Mouse (Mus musculus) intestine, embryonic 14.5 days (tissue): ENCODE data around the gene Gm20422. TPM values are rescaled to one million over a fixed set of nuclear protein-coding genes. Genes with fewer than 3 reads are reported as not detected.

Experiments
- ATAC-seq: fragments of 200-750 bp; cut with Nextera tagmentation; replicated peaks from 2 replicates; pipeline ENCODE4 v1.8.0; 2017; ENCODE audit warnings: low read depth, moderate number of reproducible peaks, moderate TSS enrichment, moderate library complexity; ENCODE audit not compliant: low FRiP score, low TSS enrichment
- DNase-seq: peaks from one replicate; pipeline ENCODE4 v3.0.0-alpha.2; 2018; ENCODE audit warnings: low spot score
- H3K27ac ChIP-seq: fragments of 300-500 bp; sonication (generic); 2 replicates; pipeline ENCODE4 v1.5.1; 2014; ENCODE audit warnings: low read depth, mild to moderate bottlenecking, control low read depth
- H3K27me3 ChIP-seq: fragments of 300-500 bp; sonication (generic); replicated peaks from 2 replicates; pipeline ENCODE4 v1.6.1; 2014; ENCODE audit warnings: low read length, control low read depth; ENCODE audit not compliant: control insufficient read depth, insufficient read depth
- H3K36me3 ChIP-seq: fragments of 300-500 bp; sonication (generic); 2 replicates; pipeline ENCODE4 v1.6.1; 2014; ENCODE audit warnings: low read length, control low read depth; ENCODE audit not compliant: control insufficient read depth, insufficient read depth
- H3K4me1 ChIP-seq: fragments of 300-500 bp; sonication (generic); replicated peaks from 2 replicates; pipeline ENCODE4 v1.6.1; 2014; ENCODE audit warnings: low read length, control low read depth, mixed read lengths; ENCODE audit not compliant: control insufficient read depth, insufficient read depth
- H3K4me2 ChIP-seq: fragments of 300-500 bp; sonication (generic); 2 replicates; pipeline ENCODE4 v1.6.1; 2014; ENCODE audit warnings: low read length
- H3K4me3 ChIP-seq: fragments of 300-500 bp; sonication (generic); 2 replicates; pipeline ENCODE4 v1.5.1; 2014; ENCODE audit warnings: low read depth, low read length, control low read depth, mixed read lengths
- H3K9ac ChIP-seq: fragments of 300-500 bp; sonication (generic); 2 replicates; pipeline ENCODE4 v1.6.1; 2014; ENCODE audit warnings: mild to moderate bottlenecking, low read length
- H3K9me3 ChIP-seq: fragments of 300-500 bp; sonication (generic); 2 replicates; pipeline ENCODE4 v1.6.1; 2016; ENCODE audit warnings: low read length, control low read depth; ENCODE audit not compliant: control insufficient read depth
- WGBS: fragments of 180-500 bp; shearing (Covaris S2); extraction: QIAGEN DNeasy Blood & Tissue Kit; methylation state at CpG from one replicate; pipeline ENCODE4 v1.1.7; 2014; 5-methylcytosine and 5-hydroxymethylcytosine counted together
- polyA plus RNA-seq: library from polyadenylated mRNA; unstranded; fragments of >200 nt; fragmentation: Nextera tagmentation; extraction: Ambion mirVana; gene quantifications from 2 replicates; pipeline ENCODE4 v1.2.1, GENCODE M21; 2014

Gm20422 gene
- polyA plus RNA-seq, 1 experiment from 2014 or later = 0.73 TPM

GRCm38 (mm10) chr8:69808094-69808863, 33.6 kb upstream of the Gm20422 start, which contains the start of gene Gmip:
Gmip (plus strand) TSS chr8:69808679.
- peaks cover 46% of the 10 kb centered on the region for H3K36me3 ChIP-seq
- peaks cover 6% of the 10 kb centered on the region; the same call in 1 of the 2 replicates for H3K4me1 ChIP-seq
- ATAC-seq (peak; percentile 73), DNase-seq (peak; percentile 93)
- no peaks in the 10 kb centered on the region for H3K9me3 ChIP-seq
- H3K27me3 ChIP-seq = no peaks in the 10 kb centered on the region
- 7% methylated on average over 28 of the region's 28 CpGs for WGBS
- peak within 1 kb of the TSS; percentile 64 for H3K9ac ChIP-seq
- H3K4me2 ChIP-seq = peak within 1 kb of the TSS; percentile 93
- H3K4me3 ChIP-seq = peak within 1 kb of the TSS; percentile 56
- no peak within 1 kb of the TSS for H3K27ac ChIP-seq

GRCm38 (mm10) chr8:69807236-69807635, 32.5 kb upstream of the Gm20422 start:
- Histone ChIP-seq H3K27me3 (no peaks in the 10 kb centered on the region), H3K4me2 (no peak overlapping the region), H3K9ac (no peak overlapping the region), H3K36me3 (peaks cover 56% of the 10 kb centered on the region), H3K4me1 (peaks cover 6% of the 10 kb centered on the region; the same call in 1 of the 2 replicates), H3K27ac (no peak overlapping the region), H3K4me3 (no peak overlapping the region), H3K9me3 (no peaks in the 10 kb centered on the region)
- DNase-seq (no peak), ATAC-seq (no peak)
- WGBS = 95% methylated on average over 5 of the region's 5 CpGs

- no peaks in the 10 kb centered on the region for H3K27me3 ChIP-seq
- no peak for ATAC-seq
- peaks cover 72% of the 10 kb centered on the region for H3K36me3 ChIP-seq
- WGBS = 95% methylated on average over 9 of the region's 9 CpGs
- H3K4me3 ChIP-seq = no peak overlapping the region
- no peak for DNase-seq
- no peak overlapping the region for H3K27ac ChIP-seq
- H3K4me1 ChIP-seq = peaks cover 6% of the 10 kb centered on the region; the same call in 1 of the 2 replicates
- no peaks in the 10 kb centered on the region for H3K9me3 ChIP-seq
- H3K9ac ChIP-seq = no peak overlapping the region
- H3K4me2 ChIP-seq = no peak overlapping the region
These were observed 30.8 kb upstream of the Gm20422 start for GRCm38 (mm10) chr8:69805491-69805890.

GRCm38 (mm10) chr8:69805086-69805485, 30.4 kb upstream of the Gm20422 start:
- no peak overlapping the region for H3K9ac ChIP-seq
- H3K4me3 ChIP-seq = no peak overlapping the region
- H3K27me3 ChIP-seq = no peaks in the 10 kb centered on the region
- H3K36me3 ChIP-seq = peaks cover 76% of the 10 kb centered on the region
- H3K4me1 ChIP-seq = peaks cover 6% of the 10 kb centered on the region; the same call in 1 of the 2 replicates
- no peak overlapping the region for H3K27ac ChIP-seq
- DNase-seq = no peak
- ATAC-seq = no peak
- H3K4me2 ChIP-seq = no peak overlapping the region
- no peaks in the 10 kb centered on the region for H3K9me3 ChIP-seq
- WGBS = 96% methylated on average over 10 of the region's 10 CpGs

GRCm38 (mm10) chr8:69804537-69804936, 29.9 kb upstream of the Gm20422 start:
- H3K36me3 ChIP-seq = peaks cover 82% of the 10 kb centered on the region

GRCm38 (mm10) chr8:69803366-69803765, 28.7 kb upstream of the Gm20422 start:
- ATAC-seq (no peak), DNase-seq (no peak)
- no peaks in the 10 kb centered on the region for H3K9me3 ChIP-seq
- no peak overlapping the region for H3K27ac ChIP-seq
- H3K4me3 ChIP-seq = no peak overlapping the region
- no peaks in the 10 kb centered on the region for H3K27me3 ChIP-seq
- no peak overlapping the region for H3K4me2 ChIP-seq
- H3K4me1 ChIP-seq = peaks cover 2% of the 10 kb centered on the region; the same call in 1 of the 2 replicates
- H3K36me3 ChIP-seq = peaks cover 94% of the 10 kb centered on the region
- no peak overlapping the region for H3K9ac ChIP-seq
- 91% methylated on average over 7 of the region's 7 CpGs for WGBS

More at GRCm38 (mm10) chr8:69804537-69804936, 29.9 kb upstream of the Gm20422 start:
- Histone ChIP-seq H3K4me1 (peaks cover 6% of the 10 kb centered on the region; the same call in 1 of the 2 replicates), H3K27ac (no peak overlapping the region), H3K4me2 (no peak overlapping the region), H3K9me3 (no peaks in the 10 kb centered on the region), H3K4me3 (no peak overlapping the region), H3K27me3 (no peaks in the 10 kb centered on the region), H3K9ac (no peak overlapping the region)
- DNase-seq = no peak
- no peak for ATAC-seq
- WGBS = 91% methylated on average over 6 of the region's 6 CpGs

GRCm38 (mm10) chr8:69802216-69802615, 27.5 kb upstream of the Gm20422 start:
- Histone ChIP-seq H3K4me2 (no peak overlapping the region), H3K4me3 (no peak overlapping the region), H3K27ac (no peak overlapping the region), H3K4me1 (no peaks in the 10 kb centered on the region), H3K9me3 (no peaks in the 10 kb centered on the region), H3K36me3 (peaks cover 98% of the 10 kb centered on the region), H3K27me3 (no peaks in the 10 kb centered on the region), H3K9ac (no peak overlapping the region)
- DNase-seq = no peak
- no peak for ATAC-seq

- Histone ChIP-seq H3K4me1 (no peaks in the 10 kb centered on the region), H3K4me3 (no peak overlapping the region), H3K27me3 (no peaks in the 10 kb centered on the region), H3K36me3 (peaks cover 98% of the 10 kb centered on the region), H3K4me2 (no peak overlapping the region), H3K9me3 (no peaks in the 10 kb centered on the region), H3K9ac (no peak overlapping the region), H3K27ac (no peak overlapping the region)
- ATAC-seq (no peak), DNase-seq (no peak)
- 96% methylated on average over 4 of the region's 4 CpGs for whole genome bisulfite sequencing
These were observed 27.1 kb upstream of the Gm20422 start for GRCm38 (mm10) chr8:69801796-69802195.

- no peaks in the 10 kb centered on the region for H3K9me3 ChIP-seq
- no peak for DNase-seq
- peaks cover 98% of the 10 kb centered on the region for H3K36me3 ChIP-seq
- H3K27ac ChIP-seq = no peak overlapping the region
- H3K4me2 ChIP-seq = no peak overlapping the region
- H3K9ac ChIP-seq = no peak overlapping the region
- H3K4me1 ChIP-seq = no peaks in the 10 kb centered on the region
- H3K4me3 ChIP-seq = no peak overlapping the region
- 92% methylated on average over 5 of the region's 5 CpGs for WGBS
- no peak for ATAC-seq
- no peaks in the 10 kb centered on the region for H3K27me3 ChIP-seq
These were observed 25.3 kb upstream of the Gm20422 start for GRCm38 (mm10) chr8:69799946-69800345.
